Mouse (Mus musculus) CH12.LX (cell line): ENCODE data around the gene Mrps15. TPM values are rescaled to one million over a fixed set of nuclear protein-coding genes. Genes with fewer than 3 reads are reported as not detected.

Experiments
- DNase-seq: peaks from one replicate; pipeline ENCODE4 v3.0.0-alpha.2; 2013; ENCODE audit errors: extremely low read depth
- H3K27ac ChIP-seq: 2 replicates; pipeline ENCODE4 v1.5.1; 2012; ENCODE audit warnings: low read depth, mild to moderate bottlenecking, control low read depth, moderate library complexity; ENCODE audit not compliant: insufficient read depth
- H3K27me3 ChIP-seq: replicated peaks from 2 replicates; pipeline ENCODE3; 2012; ENCODE audit warnings: inconsistent platforms
- H3K36me3 ChIP-seq, 2 experiments: replicated peaks in 1 of 2; 2 replicates each; pipeline versions ENCODE3 to v1.6.1; 2012; ENCODE audit warnings: inconsistent platforms in 1 of 2, low read length in 1 of 2, mild to moderate bottlenecking in 1 of 2, mixed read lengths in 1 of 2, moderate library complexity in 1 of 2; ENCODE audit not compliant: control insufficient read depth in 1 of 2, insufficient read depth in 1 of 2
- H3K4me1 ChIP-seq, 2 experiments: 2 replicates each; pipeline ENCODE4 v1.6.1; 2012; ENCODE audit warnings: inconsistent platforms in 1 of 2, moderate library complexity in 1 of 2; ENCODE audit not compliant: insufficient read depth in 2 of 2, control insufficient read depth in 1 of 2
- H3K4me2 ChIP-seq: 2 replicates; pipeline ENCODE4 v1.6.1; 2012; ENCODE audit warnings: low read depth, mild to moderate bottlenecking, control low read depth; ENCODE audit not compliant: poor library complexity, insufficient read depth, severe bottlenecking
- H3K4me3 ChIP-seq, 3 experiments: fragments of 150-350 bp in 1 of 3; sonication (generic) in 1 of 3; replicated peaks in 1 of 3; 2 replicates each; pipeline versions ENCODE3 to v1.5.1; 2011 to 2012; ENCODE audit warnings: low read depth in 2 of 3, low read length in 2 of 3, mild to moderate bottlenecking in 2 of 3, moderate library complexity in 2 of 3, control low read depth in 1 of 3, improper control_type of control experiment in 1 of 3, inconsistent platforms in 1 of 3, mixed read lengths in 1 of 3; ENCODE audit not compliant: poor library complexity in 1 of 3
- H3K79me2 ChIP-seq: replicated peaks from 2 replicates; pipeline ENCODE4 v1.6.1; 2012; ENCODE audit warnings: mild to moderate bottlenecking, moderate library complexity; ENCODE audit not compliant: control insufficient read depth, poor library complexity, insufficient read depth, severe bottlenecking; ENCODE audit errors: extremely low read depth
- H3K9ac ChIP-seq: 2 replicates; pipeline ENCODE4 v1.6.1; 2012; ENCODE audit warnings: low read depth, mild to moderate bottlenecking, control low read depth, moderate library complexity; ENCODE audit not compliant: insufficient read depth
- H3K9me3 ChIP-seq: replicated peaks from 2 replicates; pipeline ENCODE3; 2012; ENCODE audit warnings: low read length, inconsistent platforms, mixed read lengths
- CHD1 ChIP-seq: IDR thresholded peaks from 2 replicates; pipeline ENCODE4 v1.6.1; 2012; ENCODE audit warnings: low read depth, low read length, improper control_type of control experiment, inconsistent platforms
- CHD2 ChIP-seq: IDR thresholded peaks from 2 replicates; pipeline ENCODE4 v1.6.1; 2011; ENCODE audit warnings: low read length, improper control_type of control experiment
- CTCF ChIP-seq, 2 experiments: IDR thresholded peaks in 1 of 2; conservative IDR thresholded peaks in 1 of 2; 2 replicates each; pipeline ENCODE4 v1.5.1; 2011 to 2012; ENCODE audit warnings: low read depth in 2 of 2, low read length in 2 of 2, improper control_type of control experiment in 1 of 2, inconsistent platforms in 1 of 2, mild to moderate bottlenecking in 1 of 2, moderate library complexity in 1 of 2
- E2F4 ChIP-seq: IDR thresholded peaks from 2 replicates; pipeline ENCODE4 v1.6.1; 2011; ENCODE audit warnings: low read depth, low read length, improper control_type of control experiment; ENCODE audit not compliant: insufficient replicate concordance
- ETS1 ChIP-seq: conservative IDR thresholded peaks from 2 replicates; pipeline ENCODE4 v1.6.1; 2012; ENCODE audit warnings: low read depth, mild to moderate bottlenecking, inconsistent platforms, low read length, improper control_type of control experiment, moderate library complexity
- GABPA ChIP-seq: IDR thresholded peaks from 2 replicates; pipeline ENCODE4 v1.6.1; 2012; ENCODE audit warnings: low read depth, low read length, improper control_type of control experiment, inconsistent platforms; ENCODE audit not compliant: insufficient replicate concordance
- HCFC1 ChIP-seq: IDR thresholded peaks from 2 replicates; pipeline ENCODE4 v1.6.1; 2012; ENCODE audit warnings: low read depth, mild to moderate bottlenecking, inconsistent platforms, low read length, improper control_type of control experiment
- IRF4 ChIP-seq: IDR thresholded peaks from 2 replicates; pipeline ENCODE4 v1.6.1; 2014; ENCODE audit warnings: low read depth, mild to moderate bottlenecking, inconsistent platforms, low read length, improper control_type of control experiment
- JUN ChIP-seq: IDR thresholded peaks from 2 replicates; pipeline ENCODE4 v1.6.1; 2011; ENCODE audit warnings: low read depth, mild to moderate bottlenecking, low read length, improper control_type of control experiment, moderate library complexity; ENCODE audit not compliant: insufficient read depth
- KAT2A ChIP-seq: IDR thresholded peaks from 2 replicates; pipeline ENCODE4 v1.6.1; 2012; ENCODE audit warnings: low read length, improper control_type of control experiment, inconsistent platforms; ENCODE audit not compliant: insufficient replicate concordance
- MAFK ChIP-seq: IDR thresholded peaks from 2 replicates; pipeline ENCODE4 v1.6.1; 2011; ENCODE audit warnings: low read length, improper control_type of control experiment; ENCODE audit not compliant: insufficient replicate concordance
- MAZ ChIP-seq: IDR thresholded peaks from 2 replicates; pipeline ENCODE4 v1.6.1; 2012; ENCODE audit warnings: low read depth, mild to moderate bottlenecking, inconsistent platforms, low read length, improper control_type of control experiment, moderate library complexity
- MEF2A ChIP-seq: IDR thresholded peaks from 2 replicates; pipeline ENCODE4 v1.6.1; 2014; ENCODE audit warnings: low read depth, mild to moderate bottlenecking, inconsistent platforms, low read length, improper control_type of control experiment, borderline replicate concordance
- MYC ChIP-seq: IDR thresholded peaks from 2 replicates; pipeline ENCODE4 v1.6.1; 2011; ENCODE audit warnings: low read depth, mild to moderate bottlenecking, improper control_type of control experiment, low read length
- NELFE ChIP-seq: IDR thresholded peaks from 2 replicates; pipeline ENCODE4 v1.6.1; 2011; ENCODE audit warnings: low read depth, low read length, improper control_type of control experiment
- NRF1 ChIP-seq: IDR thresholded peaks from 2 replicates; pipeline ENCODE4 v1.6.1; 2014; ENCODE audit warnings: low read depth, mild to moderate bottlenecking, inconsistent platforms, low read length, improper control_type of control experiment, moderate library complexity
- POLR2A ChIP-seq: IDR thresholded peaks from 2 replicates; pipeline ENCODE4 v1.6.1; 2011; ENCODE audit warnings: low read depth, mild to moderate bottlenecking, improper control_type of control experiment, low read length
- POLR2AphosphoS2 ChIP-seq: IDR thresholded peaks from 2 replicates; pipeline ENCODE4 v1.6.1; 2011; ENCODE audit warnings: low read depth, low read length, improper control_type of control experiment
- RAD21 ChIP-seq: IDR thresholded peaks from 2 replicates; pipeline ENCODE4 v1.6.1; 2011; ENCODE audit warnings: low read depth, mild to moderate bottlenecking, low read length, improper control_type of control experiment, moderate library complexity
- SIN3A ChIP-seq: IDR thresholded peaks from 2 replicates; pipeline ENCODE4 v1.6.1; 2012; ENCODE audit warnings: low read length, improper control_type of control experiment, inconsistent platforms
- SMC3 ChIP-seq: IDR thresholded peaks from 2 replicates; pipeline ENCODE4 v1.6.1; 2011; ENCODE audit warnings: low read depth, low read length, improper control_type of control experiment
- TBP ChIP-seq: conservative IDR thresholded peaks from 2 replicates; pipeline ENCODE4 v1.6.1; 2011; ENCODE audit warnings: low read depth, low read length, improper control_type of control experiment
- TCF12 ChIP-seq: IDR thresholded peaks from 2 replicates; pipeline ENCODE4 v1.6.1; 2014; ENCODE audit warnings: low read depth, mild to moderate bottlenecking, inconsistent platforms, low read length, improper control_type of control experiment
- UBTF ChIP-seq: IDR thresholded peaks from 2 replicates; pipeline ENCODE4 v1.6.1; 2012; ENCODE audit warnings: low read depth, mild to moderate bottlenecking, inconsistent platforms, low read length, improper control_type of control experiment, moderate library complexity
- USF1 ChIP-seq: IDR thresholded peaks from 2 replicates; pipeline ENCODE4 v1.6.1; 2014; ENCODE audit warnings: low read depth, mild to moderate bottlenecking, inconsistent platforms, low read length, improper control_type of control experiment
- USF2 ChIP-seq: conservative IDR thresholded peaks from 2 replicates; pipeline ENCODE4 v1.6.1; 2011; ENCODE audit warnings: low read depth, low read length, improper control_type of control experiment
- ZKSCAN1 ChIP-seq: IDR thresholded peaks from 2 replicates; pipeline ENCODE4 v1.6.1; 2012; ENCODE audit warnings: low read depth, inconsistent platforms, low read length, improper control_type of control experiment, borderline replicate concordance
- ZMIZ1 ChIP-seq: IDR thresholded peaks from 2 replicates; pipeline ENCODE4 v1.6.1; 2012; ENCODE audit warnings: low read depth, mild to moderate bottlenecking, inconsistent platforms, low read length, improper control_type of control experiment
- ZNF384 ChIP-seq: IDR thresholded peaks from 2 replicates; pipeline ENCODE4 v1.6.1; 2012; ENCODE audit warnings: low read depth, low read length, improper control_type of control experiment, inconsistent platforms
- dilution Hi-C: fragments of 300-500 bp; cut with MboI; formaldehyde crosslinking; loops from 2 replicates; pipeline ENCODE4 v1.14.3; 2020; ENCODE audit warnings: low sequenced_read_pairs; ENCODE audit not compliant: extremely low pct_unique_long_range_greater_than_20kb, extremely low pct_ligation_motif_present
- in situ Hi-C: fragments of 300-500 bp; cut with MboI; formaldehyde crosslinking; loops from 3 replicates; pipeline ENCODE4 v1.14.3; 2019; ENCODE audit warnings: low sequenced_read_pairs, low pct_ligation_motif_present, low pct_unique_long_range_greater_than_20kb, mixed read lengths
- polyA plus RNA-seq: library from polyadenylated mRNA; unstranded; fragments of >175 nt; gene quantifications from 2 replicates; pipeline ENCODE4 v1.2.1, GENCODE M21; 2012; ENCODE audit warnings: low read depth; ENCODE audit not compliant: insufficient read length
- total RNA-seq, 2 experiments: library from RNA; depleted of rRNA; stranded (reverse); fragments of 300-350 nt in 1 of 2; fragments of >200 nt in 1 of 2; gene quantifications; 2 replicates each; pipeline ENCODE4 v1.2.3; 2012 to 2014

The Mrps15 gene
- total and polyA plus RNA-seq, 3 experiments = 89.6 to 113 (median 102) TPM

- Histone ChIP-seq H3K79me2 (no peaks in the 10 kb centered on the region), H3K4me3 (no peak overlapping the region), H3K9me3 (no peaks in the 10 kb centered on the region), H3K27ac (no peak overlapping the region), H3K4me2 (no peak overlapping the region), H3K9ac (no peak overlapping the region), H3K36me3 (no peaks in the 10 kb centered on the region), H3K4me1 (peaks cover 0 to 16% of the 10 kb centered on the region in 2 experiments; a peak in 2 of 4 replicates), H3K27me3 (no peaks in the 10 kb centered on the region)
- TF ChIP-seq TBP (no peak), CTCF (conservative IDR thresholded peaks at IDR 0.05 in 1 of 2, IDR thresholded peaks at IDR 0.05 in 1 of 2; ENCODE audit: low read depth in 2 of 2, low read length in 2 of 2) (no peak), POLR2AphosphoS2 (no peak), E2F4 (no peak), USF2 (no peak), ZKSCAN1 (no peak), USF1 (no peak), MEF2A (no peak), POLR2A (no peak), ZMIZ1 (no peak), UBTF (no peak), ZNF384 (no peak), TCF12 (no peak), MAZ (no peak), KAT2A (no peak), NELFE (no peak)
- DNase-seq = no peak
- in situ Hi-C loops = no loop called here
- dilution Hi-C loops = no loop called here
Observed at GRCm38 (mm10) chr4:126084382-126084781, 37.7 kb downstream of the Mrps15 start.

DNA sequence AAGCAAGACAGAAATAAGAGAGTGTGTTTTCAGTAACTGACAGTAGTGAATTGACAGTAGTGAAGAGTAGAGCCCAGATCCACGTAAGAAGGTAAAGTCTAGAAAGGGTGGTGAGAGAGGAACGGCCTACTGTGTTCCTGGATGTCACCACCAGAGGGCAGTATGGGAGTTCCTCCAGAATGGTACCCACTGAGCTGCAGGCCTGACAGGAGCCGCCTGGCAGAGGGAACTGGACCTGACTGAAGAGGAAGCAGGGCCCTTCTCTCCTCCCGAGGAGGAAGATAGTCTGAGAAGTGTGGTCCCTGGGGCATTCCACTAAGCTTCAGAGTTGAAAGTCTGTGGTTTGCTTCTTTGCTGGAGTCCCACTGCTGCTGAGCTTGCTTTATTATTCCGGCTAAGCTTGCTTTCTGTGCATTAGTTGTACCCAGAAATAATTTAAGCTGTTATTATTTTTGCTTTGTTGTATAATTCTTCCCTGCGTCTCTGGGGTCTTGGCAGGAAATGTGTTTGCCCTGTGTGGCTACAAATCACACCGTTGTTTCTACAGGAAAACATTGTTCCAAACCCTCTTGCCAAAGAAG lies 39.4 kb downstream of the Mrps15 start:
- Histone ChIP-seq H3K9me3 (no peaks in the 10 kb centered on the region), H3K27ac (no peak overlapping the region), H3K9ac (no peak overlapping the region), H3K79me2 (no peaks in the 10 kb centered on the region), H3K4me2 (0 out of 2 replicates have a peak overlapping the region, but pooled peaks have one; percentile 4), H3K36me3 (no peaks in the 10 kb centered on the region), H3K27me3 (no peaks in the 10 kb centered on the region), H3K4me1 (peaks cover 0 to 16% of the 10 kb centered on the region in 2 experiments; a peak in 2 of 4 replicates), H3K4me3 (no peak overlapping the region)
- dilution Hi-C loops (no loop called here), in situ Hi-C loops (no loop called here)
- peak; percentile 93 for DNase-seq
- TF ChIP-seq CHD2 (no peak), POLR2A (0 out of 2 replicates have a peak, but pooled peaks have one; percentile 21), GABPA (no peak), POLR2AphosphoS2 (no peak), MYC (no peak; the same call in 1 of the 2 replicates), ETS1 (peak; percentile 30; the same call in 1 of the 2 replicates), TCF12 (peak; percentile 11; the same call in 1 of the 2 replicates), SMC3 (peak; percentile 98), MEF2A (peak; percentile 56; the same call in 1 of the 2 replicates), IRF4 (peak; percentile 71; the same call in 1 of the 2 replicates), RAD21 (peak; percentile 95), ZMIZ1 (no peak), HCFC1 (no peak), ZKSCAN1 (no peak), NELFE (0 out of 2 replicates have a peak, but pooled peaks have one; percentile 18), TBP (no peak), NRF1 (no peak), E2F4 (no peak), MAFK (peak; percentile 69), MAZ (no peak), KAT2A (no peak), CHD1 (no peak), UBTF (no peak), JUN (no peak), SIN3A (peak; percentile 48; the same call in 1 of the 2 replicates)
